Mouse (Mus musculus): Measurements from ENCODE around the gene Gm14851. TPM values are rescaled to one million over a fixed set of nuclear protein-coding genes. Genes with fewer than 3 reads are reported as not detected.
"Not testable (repeated sequence)": the region's sequence is repeated elsewhere in the genome, so short reads cannot be mapped to it uniquely, and the experiment has no call there.

Gene Gm14851
- polyA plus RNA-seq (2012; fragmentation: generic; extraction: Trizol), result not detected

- not testable (repeated sequence) for H3K36me3 ChIP-seq (ENCODE audit: control insufficient read depth, insufficient read depth); H3ac ChIP-seq (ENCODE audit: control insufficient read depth, insufficient read length); H3K4me3 ChIP-seq; H3K27me3 ChIP-seq (ENCODE audit: control insufficient read depth, insufficient read depth, insufficient read length); H3K79me2 ChIP-seq (ENCODE audit: control insufficient read depth, insufficient read depth); H3K4me2 ChIP-seq (ENCODE audit: low read depth)
Measured at GRCm38 (mm10) chr8:21095950-21096349, at the start of gene Gm14851. Gene Gm14851, minus strand, starts transcription at chr8:21096050.

DNA sequence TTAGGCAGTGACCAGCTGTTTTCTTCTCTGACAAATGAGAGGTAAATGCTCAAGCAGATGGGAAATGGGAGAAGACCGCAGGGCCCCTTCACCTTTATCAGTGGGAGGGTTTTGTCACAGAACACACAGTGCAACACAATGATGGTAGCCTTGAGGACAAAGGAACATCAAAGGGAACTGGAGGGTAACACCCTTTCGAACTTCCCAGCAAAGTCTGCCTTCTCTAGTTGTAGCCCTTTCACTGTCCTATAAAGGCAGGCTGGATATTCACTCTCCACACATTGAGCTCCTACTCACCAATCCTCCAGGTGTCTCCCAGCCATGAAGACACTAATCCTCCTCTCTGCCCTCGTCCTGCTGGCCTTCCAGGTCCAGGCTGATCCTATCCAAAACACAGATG is 38.5 kb upstream of the Gm14851 start, which contains the start of gene Defa30:
Defa30 (plus strand) TSS at position 301 of the 400 bp plus-strand sequence.
- H3K27me3 ChIP-seq (ENCODE audit: control insufficient read depth, insufficient read depth, insufficient read length); H3K79me2 ChIP-seq (ENCODE audit: control insufficient read depth, insufficient read depth); H3ac ChIP-seq (ENCODE audit: control insufficient read depth, insufficient read length); H3K36me3 ChIP-seq (ENCODE audit: control insufficient read depth, insufficient read depth); H3K4me2 ChIP-seq (ENCODE audit: low read depth); H3K4me3 ChIP-seq: not testable (repeated sequence)

DNA sequence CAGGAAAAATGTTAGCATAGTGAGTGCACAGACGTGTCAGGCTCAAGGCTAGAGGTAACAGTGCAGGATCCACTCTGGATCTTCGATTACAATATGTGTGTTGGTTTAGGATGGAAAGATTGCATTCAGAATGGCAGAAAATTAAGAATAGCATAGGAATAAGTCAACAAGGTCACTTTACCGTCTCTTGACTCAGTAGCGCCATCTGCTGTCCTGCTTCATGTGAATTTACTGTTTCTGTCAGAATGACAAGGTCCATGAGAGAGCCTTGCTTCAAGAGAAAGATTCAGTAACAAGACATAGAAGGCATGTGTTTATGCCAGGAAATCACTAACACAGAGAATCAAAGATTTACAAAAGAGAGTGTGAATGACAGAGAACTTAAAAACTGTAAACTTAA is 2.7 kb downstream of the Gm14851 start:
- no peak overlapping the region for H3ac ChIP-seq (ENCODE audit: control insufficient read depth, insufficient read length)
- H3K4me3 ChIP-seq, result no peak overlapping the region
- H3K27me3 ChIP-seq (ENCODE audit: control insufficient read depth, insufficient read depth, insufficient read length), result no peaks in the 10 kb centered on the region
- H3K36me3 ChIP-seq (ENCODE audit: control insufficient read depth, insufficient read depth), result no peaks in the 10 kb centered on the region
- no peak overlapping the region for H3K4me2 ChIP-seq (ENCODE audit: low read depth)
- TF ChIP-seq CEBPB (IDR thresholded peaks at IDR 0.05; ENCODE audit: insufficient read depth, poor library complexity, severe bottlenecking), result no peak
- TF ChIP-seq POLR2AphosphoS2 (IDR thresholded peaks at IDR 0.05; ENCODE audit: insufficient read length, low read depth), result no peak
- no peak for TF ChIP-seq MAX (IDR thresholded peaks at IDR 0.05; ENCODE audit: low read depth)
- no peak for TF ChIP-seq E2F4 (IDR thresholded peaks at IDR 0.05; ENCODE audit: insufficient read depth)
- no peak for TF ChIP-seq REST (IDR thresholded peaks at IDR 0.05; ENCODE audit: insufficient read depth, insufficient read length)
- no peak for TF ChIP-seq MYOG (IDR thresholded peaks at IDR 0.05; ENCODE audit: control insufficient read depth in 1 of 3, insufficient read depth in 1 of 3, insufficient read length in 2 of 3, low read depth in 2 of 3)
- no peak for TF ChIP-seq TCF12 (IDR thresholded peaks at IDR 0.05; ENCODE audit: insufficient read depth, poor library complexity, severe bottlenecking)
- H3K79me2 ChIP-seq (ENCODE audit: control insufficient read depth, insufficient read depth), result no peaks in the 10 kb centered on the region

- H3K27me3 ChIP-seq (ENCODE audit: control insufficient read depth, insufficient read depth, insufficient read length); H3K36me3 ChIP-seq (ENCODE audit: control insufficient read depth, insufficient read depth); H3K4me3 ChIP-seq; H3K4me2 ChIP-seq (ENCODE audit: low read depth); H3ac ChIP-seq (ENCODE audit: control insufficient read depth, insufficient read length); H3K79me2 ChIP-seq (ENCODE audit: control insufficient read depth, insufficient read depth): not testable (repeated sequence)
Measured at GRCm38 (mm10) chr8:21084142-21084541, 11.7 kb downstream of the Gm14851 start, which contains the start of gene Defa25. Gene Defa25, plus strand, starts transcription at chr8:21084442.

- H3K27me3 ChIP-seq (ENCODE audit: control insufficient read depth, insufficient read depth, insufficient read length); H3K4me2 ChIP-seq (ENCODE audit: low read depth); H3K36me3 ChIP-seq (ENCODE audit: control insufficient read depth, insufficient read depth); H3K4me3 ChIP-seq; H3ac ChIP-seq (ENCODE audit: control insufficient read depth, insufficient read length); H3K79me2 ChIP-seq (ENCODE audit: control insufficient read depth, insufficient read depth): not testable (repeated sequence)
Measured at GRCm38 (mm10) chr8:21064738-21065137, 31.1 kb downstream of the Gm14851 start, which contains the start of gene Defa35. Gene Defa35, plus strand, starts transcription at chr8:21065038.

- H3K36me3 ChIP-seq (ENCODE audit: control insufficient read depth, insufficient read depth); H3ac ChIP-seq (ENCODE audit: control insufficient read depth, insufficient read length); H3K4me3 ChIP-seq; H3K4me2 ChIP-seq (ENCODE audit: low read depth); H3K79me2 ChIP-seq (ENCODE audit: control insufficient read depth, insufficient read depth); H3K27me3 ChIP-seq (ENCODE audit: control insufficient read depth, insufficient read depth, insufficient read length): not testable (repeated sequence)
Measured at GRCm38 (mm10) chr8:21054747-21055146, 41.1 kb downstream of the Gm14851 start, which contains the start of gene Defa23. Gene Defa23, plus strand, starts transcription at chr8:21055047.

Other genes with a start within 250 kb of the Gm14851 start
- gene Defb33, start 203.4 kb downstream of the Gm14851 start, polyA plus RNA-seq (2012; fragmentation: generic; extraction: Trizol), result not detected
- not detected for gene Gm15056, start 193.4 kb downstream of the Gm14851 start, polyA plus RNA-seq (2012; fragmentation: generic; extraction: Trizol)
- not detected for gene Gm6040, start 174.0 kb downstream of the Gm14851 start, polyA plus RNA-seq (2012; fragmentation: generic; extraction: Trizol)
- gene AY761185, start 151.3 kb downstream of the Gm14851 start, polyA plus RNA-seq (2012; fragmentation: generic; extraction: Trizol), result not detected
- gene Defa21, start 70.5 kb downstream of the Gm14851 start, polyA plus RNA-seq (2012; fragmentation: generic; extraction: Trizol), result not detected
- gene Defa23, start 41.0 kb downstream of the Gm14851 start, polyA plus RNA-seq (2012; fragmentation: generic; extraction: Trizol), result not detected
- not detected for gene Defa35, start 31.0 kb downstream of the Gm14851 start, polyA plus RNA-seq (2012; fragmentation: generic; extraction: Trizol)
- not detected for gene Defa25, start 11.6 kb downstream of the Gm14851 start, polyA plus RNA-seq (2012; fragmentation: generic; extraction: Trizol)
- gene Defa30, start 38.6 kb upstream of the Gm14851 start, polyA plus RNA-seq (2012; fragmentation: generic; extraction: Trizol), result not detected
- gene Defa22, start 66.2 kb upstream of the Gm14851 start, polyA plus RNA-seq (2012; fragmentation: generic; extraction: Trizol), result not detected
- gene Defa31, start 95.6 kb upstream of the Gm14851 start, polyA plus RNA-seq (2012; fragmentation: generic; extraction: Trizol), result not detected
- not detected for gene Gm15293, start 105.5 kb upstream of the Gm14851 start, polyA plus RNA-seq (2012; fragmentation: generic; extraction: Trizol)
- gene Gm15292, start 153.7 kb upstream of the Gm14851 start, polyA plus RNA-seq (2012; fragmentation: generic; extraction: Trizol), result not detected
- gene Defa27, start 219.5 kb upstream of the Gm14851 start, polyA plus RNA-seq (2012; fragmentation: generic; extraction: Trizol), result not detected
- not detected for gene Defa29, start 231.0 kb upstream of the Gm14851 start, polyA plus RNA-seq (2012; fragmentation: generic; extraction: Trizol)

Data from myocyte (in vitro differentiated cells).